Comparison of ENCODE assay signal across 9 mouse cellular contexts in genomic region chr4:142098303-142098702, GRCm38 (mm10). TPM values are rescaled to one million over a fixed set of nuclear protein-coding genes. Genes with fewer than 3 reads are reported as not detected.
DNase-seq lines count a peak whose midpoint lies in the region; ATAC-seq and TF ChIP-seq lines count a peak whose summit lies in the region.
"Had no signal": no experiment of that assay in that cellular context is flagged by ENCODE, and none has a peak within 500 bp of the region (broad histone marks: within the 10 kb centered on the region; RNA-seq: fewer than 3 reads in every experiment).

No protein-coding gene starts in this region.

- no peaks in the 10 kb centered on the region for H3K9me3 ChIP-seq in kidney, embryonic 16.5 days (ENCODE audit: low read length)
- no peaks in the 10 kb centered on the region for H3K9me3 ChIP-seq in midbrain, postnatal 0 days (ENCODE audit: low read length)
- H3K9me3 ChIP-seq in stomach, embryonic 15.5 days = no peaks in the 10 kb centered on the region

- WGBS in kidney, embryonic 16.5 days = 15% methylated on average over 8 of the region's 8 CpGs
- 24% methylated on average over 8 of the region's 8 CpGs for WGBS in midbrain, postnatal 0 days
- WGBS in stomach, embryonic 15.5 days = 12% methylated on average over 8 of the region's 8 CpGs

- no peak overlapping the region for H3K4me3 ChIP-seq in embryonic fibroblast, embryonic 13.5 days (ENCODE audit: insufficient read depth, low read length)
- no peak overlapping the region for H3K4me3 ChIP-seq in kidney, embryonic 16.5 days (ENCODE audit: low read length)
- no peak overlapping the region for H3K4me3 ChIP-seq in midbrain, postnatal 0 days (ENCODE audit: low read depth, low read length)
- H3K4me3 ChIP-seq in stomach, embryonic 15.5 days (replicated peaks) = no peak overlapping the region

- H3K4me2 ChIP-seq in kidney, embryonic 16.5 days (replicated peaks; ENCODE audit: low read depth, low read length) = peak overlapping the region; percentile 26
- no peak overlapping the region for H3K4me2 ChIP-seq in midbrain, postnatal 0 days (ENCODE audit: low read depth, low read length, poor library complexity, severe bottlenecking)
- peak overlapping the region; percentile 43 for H3K4me2 ChIP-seq in stomach, embryonic 15.5 days

- no peaks in the 10 kb centered on the region for H3K36me3 ChIP-seq in kidney, embryonic 16.5 days (ENCODE audit: insufficient read depth, low read length)
- H3K36me3 ChIP-seq in midbrain, postnatal 0 days (ENCODE audit: insufficient read depth, low read length) = 0 out of 2 replicates have a peak, but pooled peaks cover 3% of the 10 kb centered on the region
- H3K36me3 ChIP-seq in stomach, embryonic 15.5 days = no peaks in the 10 kb centered on the region
- H3K36me3 ChIP-seq: G1E had no signal

- H3K4me1 ChIP-seq in embryonic fibroblast, embryonic 13.5 days (ENCODE audit: control insufficient read depth, insufficient read depth, low read length) = peaks cover 11% of the 10 kb centered on the region
- H3K4me1 ChIP-seq in kidney, embryonic 16.5 days (ENCODE audit: insufficient read depth, low read length) = peaks cover 22% of the 10 kb centered on the region
- no peaks in the 10 kb centered on the region for H3K4me1 ChIP-seq in midbrain, postnatal 0 days (ENCODE audit: insufficient read depth, low read length)
- peaks cover 15% of the 10 kb centered on the region for H3K4me1 ChIP-seq in stomach, embryonic 15.5 days

- TF ChIP-seq CTCF in embryonic fibroblast, embryonic 13.5 days (IDR thresholded peaks at IDR 0.05; ENCODE audit: borderline replicate concordance, insufficient read depth, low read length) = 0 out of 2 replicates have a peak, but pooled peaks have one; percentile 38
- TF ChIP-seq CTCF in midbrain, postnatal 0 days (IDR thresholded peaks at IDR 0.05) = peak; percentile 85

- no peak for TF ChIP-seq POLR2A in embryonic fibroblast, embryonic 13.5 days (IDR thresholded peaks at IDR 0.05; ENCODE audit: low read depth, low read length)

- DNase-seq in A20 (ENCODE audit: low read depth, low spot score) (peak; percentile 59), liver (peak; percentile 68)
- DNase-seq in brain, adult 2 months (ENCODE audit: low read depth, low spot score) = peak; percentile 86
- peak; percentile 65 to 87 for DNase-seq in heart, adult 9 months (ENCODE audit: low spot score in 2 of 2)
- peak; percentile 82 for DNase-seq in midbrain, postnatal 0 days (ENCODE audit: low spot score)

- no peak overlapping the region for H3K9ac ChIP-seq in kidney, embryonic 16.5 days (replicated peaks; ENCODE audit: low read length)
- H3K9ac ChIP-seq in midbrain, postnatal 0 days (replicated peaks; ENCODE audit: low read length, poor library complexity, severe bottlenecking) = no peak overlapping the region
- H3K9ac ChIP-seq in stomach, embryonic 15.5 days = no peak overlapping the region

- ATAC-seq in kidney, embryonic 16.5 days (ENCODE audit: low FRiP score, low TSS enrichment) = 0 out of 2 replicates have a peak, but pooled peaks have one; percentile 47
- peak; percentile 50; the same call in 1 of the 2 replicates for ATAC-seq in midbrain, postnatal 0 days (ENCODE audit: low FRiP score)
- peak; percentile 52; the same call in 1 of the 2 replicates for ATAC-seq in stomach, embryonic 15.5 days (ENCODE audit: insufficient read depth, low FRiP score, low read depth)

- peak overlapping the region; percentile 23; the same call in 1 of the 2 replicates for H3K27ac ChIP-seq in embryonic fibroblast, embryonic 13.5 days (ENCODE audit: insufficient read depth, low read length)
- 0 out of 2 replicates have a peak overlapping the region, but pooled peaks have one; percentile 11 for H3K27ac ChIP-seq in kidney, embryonic 16.5 days (ENCODE audit: low read length)
- no peak overlapping the region for H3K27ac ChIP-seq in midbrain, postnatal 0 days (ENCODE audit: low read depth, low read length)
- peak overlapping the region; percentile 67 for H3K27ac ChIP-seq in stomach, embryonic 15.5 days

- H3K27me3 ChIP-seq in kidney, embryonic 16.5 days (ENCODE audit: insufficient read depth, low read length) = no peaks in the 10 kb centered on the region
- H3K27me3 ChIP-seq in midbrain, postnatal 0 days (ENCODE audit: insufficient read depth, low read length) = no peaks in the 10 kb centered on the region
- H3K27me3 ChIP-seq in stomach, embryonic 15.5 days (replicated peaks) = no peaks in the 10 kb centered on the region

RNA-seq across cellular contexts. Expression of gene Tmem51, which starts 14.2 kb away (rescaled TPM):
- polyA plus RNA-seq in embryonic fibroblast, embryonic 13.5 days (2011; ENCODE audit: insufficient read length, low read depth, missing spikeins) = 2.1 and 3.5 TPM in 2 replicates
- polyA plus RNA-seq in kidney, embryonic 16.5 days (2015; fragmentation: Nextera tagmentation; extraction: Ambion mirVana) = 41.6 and 42.7 TPM in 2 replicates
- total RNA-seq in midbrain, postnatal 0 days (2014; rRNA removed) = 5.9 and 7.1 TPM in 2 replicates
- 7.9 and 9.4 TPM in 2 replicates for polyA plus RNA-seq in midbrain, postnatal 0 days (2015; fragmentation: Nextera tagmentation; extraction: Ambion mirVana)
- polyA plus RNA-seq in stomach, embryonic 15.5 days (2015; fragmentation: Nextera tagmentation; extraction: Ambion mirVana) = 62.4 and 64.8 TPM in 2 replicates
- polyA plus RNA-seq: G1E had no signal
